Mouse (Mus musculus): ENCODE measurements around the gene Sept11.

The Sept11 gene

DNA sequence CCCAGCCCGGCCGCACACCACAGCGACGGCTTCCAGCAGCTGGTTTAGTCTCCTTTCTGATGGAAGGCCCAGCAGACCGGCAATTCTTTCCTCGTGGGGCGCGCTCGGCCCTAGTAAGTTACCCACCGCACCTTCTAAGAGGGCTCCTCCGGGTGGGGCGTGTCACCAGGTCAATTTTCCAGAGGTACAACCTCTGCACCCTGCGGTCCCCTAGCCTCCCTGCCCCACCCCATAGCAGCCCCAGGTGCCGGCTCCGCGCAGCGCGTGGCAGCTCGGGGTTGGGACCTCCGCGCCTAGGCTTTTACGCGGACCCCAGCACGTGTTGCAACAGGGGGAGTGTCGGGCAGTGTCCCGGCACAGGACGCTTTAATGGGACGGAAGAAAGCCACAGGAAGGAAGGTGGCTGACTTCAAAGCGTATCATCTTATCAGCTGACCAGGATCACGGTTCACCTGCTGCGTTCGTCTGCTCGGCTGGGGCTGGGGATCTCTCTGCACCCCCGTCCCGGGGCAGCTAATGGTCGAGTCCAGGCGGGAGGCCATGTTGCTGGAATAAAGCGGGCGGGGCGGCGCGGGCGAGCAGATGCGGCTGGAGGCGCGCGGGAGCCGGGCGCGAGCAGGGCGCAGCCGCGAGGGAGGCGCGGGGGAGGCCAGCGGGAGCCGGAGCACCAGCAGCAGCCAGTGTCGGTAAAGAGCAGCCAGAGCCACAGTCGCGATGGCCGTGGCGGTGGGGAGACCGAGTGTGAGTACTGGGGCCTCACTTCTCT lies at the start of gene Sept11:
TSS of gene Sept11 (plus strand) at position 581 of the 766 bp plus-strand sequence.
- DNase-seq (ENCODE audit: extremely low spot score, low spot score) = peak; percentile 97

DNA sequence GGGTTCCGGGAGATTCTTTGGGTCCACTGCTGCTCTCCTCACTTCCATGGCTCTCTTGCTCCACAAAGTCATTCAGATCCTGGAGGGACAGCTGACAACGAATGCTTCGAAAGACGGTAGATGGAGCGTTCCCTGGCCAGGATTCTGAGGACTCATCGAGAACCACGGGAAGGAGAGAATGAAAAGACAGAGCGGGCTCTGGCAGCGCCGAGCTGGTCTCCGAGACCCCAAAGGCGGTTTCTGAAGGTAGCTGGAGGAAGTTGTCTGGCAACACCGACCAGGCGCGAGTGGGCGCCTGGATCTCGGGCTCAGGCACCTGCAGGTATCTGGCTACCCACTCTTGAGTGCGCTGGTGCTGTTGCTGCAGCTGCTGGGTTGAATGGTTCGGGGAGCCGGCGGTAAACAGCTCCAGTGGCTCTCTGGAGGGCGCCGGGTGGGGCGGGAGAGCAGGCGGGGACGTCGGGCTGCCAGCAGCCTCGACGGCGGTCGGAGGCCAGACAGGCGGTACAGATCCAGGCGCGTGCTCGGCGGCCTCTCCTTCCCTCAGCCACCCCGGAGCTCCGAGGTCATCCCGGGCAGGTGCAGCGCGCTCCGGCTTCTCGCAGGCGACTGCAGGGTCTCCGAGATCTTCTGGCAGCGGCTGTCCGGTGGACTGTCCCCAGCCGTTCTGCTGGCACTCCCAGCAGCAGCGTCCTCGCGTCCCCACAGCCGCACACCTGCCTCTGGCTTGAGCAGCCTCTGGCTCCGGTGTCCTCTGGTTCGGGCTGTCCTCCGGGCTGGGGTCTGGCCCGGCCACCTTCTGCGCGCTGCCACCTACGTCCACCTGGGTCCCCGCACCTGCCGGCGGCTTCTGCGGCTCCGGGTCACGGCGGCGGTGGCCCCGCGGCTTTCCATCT lies 49.3 kb upstream of the Sept11 start:
- DNase-seq (ENCODE audit: extremely low spot score, low spot score) = peak; percentile 57

DNA sequence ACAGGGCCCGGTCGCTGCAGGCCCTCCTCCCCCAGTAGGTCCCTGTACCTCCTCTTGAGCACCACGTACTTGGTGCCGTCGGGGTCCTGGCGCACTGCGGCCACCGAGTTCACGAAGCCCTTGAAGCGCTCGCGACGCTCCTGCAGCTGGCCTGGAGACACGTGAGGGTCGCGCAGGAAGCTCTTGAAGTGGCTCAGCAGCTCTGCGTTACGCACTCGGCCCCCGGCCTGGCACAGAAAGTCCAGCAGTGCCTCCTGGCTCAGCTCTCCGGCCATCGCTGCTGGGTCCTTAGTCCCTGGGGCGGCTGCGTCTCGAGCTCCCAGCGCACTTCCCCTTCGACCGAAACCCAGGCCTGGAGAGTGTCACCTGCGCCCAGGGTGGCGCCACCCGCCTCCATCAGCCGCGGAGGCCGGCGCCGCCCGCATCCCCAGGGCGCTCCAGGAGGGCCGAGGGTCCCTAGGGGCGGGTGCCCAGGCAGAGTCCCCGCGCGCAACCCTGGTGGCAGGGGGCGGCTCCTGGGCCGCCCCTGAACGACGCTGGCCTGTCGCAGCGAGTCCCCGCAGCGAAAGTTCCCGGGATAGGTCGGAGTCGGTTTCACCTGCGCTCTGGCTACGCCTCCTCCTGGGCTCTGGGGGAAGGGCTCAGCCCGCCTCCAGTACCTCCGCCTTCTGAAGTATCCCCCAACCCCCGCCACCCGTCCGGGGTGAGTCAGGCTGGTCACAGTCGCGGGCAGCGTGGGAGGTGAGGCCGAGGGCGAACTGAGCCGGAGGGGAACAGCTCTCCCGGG lies 48.5 kb upstream of the Sept11 start, which contains the start of gene Sowahb:
TSS of gene Sowahb (minus strand) at position 439 of the 787 bp plus-strand sequence.
- peak; percentile 67 for DNase-seq (ENCODE audit: extremely low spot score, low spot score)

DNA sequence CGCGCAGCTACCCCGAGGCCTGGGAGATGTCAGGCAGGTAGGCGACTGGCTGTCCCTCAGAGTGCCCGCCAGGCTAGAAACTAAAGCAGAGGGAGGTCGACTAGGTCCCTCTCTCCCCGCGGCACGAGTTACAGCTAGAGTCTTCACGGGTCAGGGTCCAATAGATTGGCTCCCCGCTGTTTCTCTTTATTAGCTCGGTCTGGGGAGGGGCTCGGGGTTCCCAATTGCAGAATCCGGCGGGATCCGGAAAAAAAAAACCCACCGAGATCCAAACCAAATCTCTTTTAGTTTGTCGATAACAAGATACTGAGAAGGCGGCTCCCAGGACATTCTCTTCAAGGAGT lies 47.9 kb upstream of the Sept11 start:
- no peak for DNase-seq (ENCODE audit: extremely low spot score, low spot score)

DNA sequence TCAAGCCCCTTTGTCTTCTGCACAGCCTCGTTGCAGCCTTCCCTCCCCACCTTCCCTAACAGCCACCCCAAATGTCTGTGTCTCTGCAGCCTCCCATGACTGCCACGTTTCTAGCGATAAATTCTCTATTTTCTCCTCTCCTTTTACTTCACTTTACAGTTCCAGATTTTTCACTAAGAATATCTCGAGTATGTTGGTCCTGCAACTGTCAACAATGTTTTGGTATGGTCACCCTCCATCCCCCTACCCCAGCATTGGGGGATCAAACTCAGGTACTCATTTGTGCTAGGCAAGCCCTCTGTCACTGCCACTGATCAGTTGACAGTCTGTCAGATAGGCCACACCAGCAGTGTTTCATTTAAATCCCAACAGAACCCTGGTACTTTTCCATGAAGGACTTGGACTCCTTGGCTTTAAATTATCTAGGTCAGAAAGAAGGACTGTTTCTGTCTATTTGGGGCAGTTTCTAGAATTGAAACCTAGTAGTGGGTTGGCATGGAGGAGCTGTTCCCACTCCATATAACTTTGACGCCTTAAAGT lies 46.9 kb upstream of the Sept11 start:
- DNase-seq (ENCODE audit: extremely low spot score, low spot score) = no peak

DNA sequence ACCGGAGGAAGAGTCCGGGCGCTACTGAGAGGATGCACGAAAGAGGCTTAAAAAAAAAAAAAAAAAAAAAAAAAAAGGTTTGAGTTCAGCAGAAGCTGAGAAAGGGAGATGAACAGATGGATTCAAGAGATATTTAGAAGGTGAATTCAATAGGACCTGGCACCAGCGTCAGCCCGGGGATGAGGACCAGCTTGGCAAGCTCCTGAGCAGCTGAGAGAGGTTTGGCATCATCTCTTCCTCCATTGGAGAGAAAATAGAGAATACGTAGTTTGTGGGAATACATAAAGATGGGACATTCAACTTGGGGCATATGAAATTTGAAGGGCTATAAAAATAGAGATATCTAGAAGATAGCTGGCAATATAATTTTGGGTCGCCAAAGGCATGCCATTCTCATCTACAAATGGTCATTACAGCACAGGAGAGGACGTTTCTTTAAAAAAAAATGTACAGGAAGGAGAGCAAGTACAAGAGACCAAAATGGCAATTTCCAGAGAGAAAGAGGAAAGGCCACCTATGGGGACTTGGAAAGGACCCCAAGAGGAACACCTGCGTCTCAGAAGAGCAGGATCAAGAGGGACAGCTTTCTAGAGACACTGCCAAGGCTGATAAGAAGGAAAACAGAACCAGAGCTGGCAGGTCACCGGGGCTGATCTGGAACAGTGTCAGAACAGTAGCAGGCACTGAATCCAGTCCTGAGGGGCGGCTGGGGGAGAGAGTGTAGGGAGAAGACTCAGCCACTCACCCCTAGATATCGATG lies 44.6 kb upstream of the Sept11 start:
- peak; percentile 5 for DNase-seq (ENCODE audit: extremely low spot score, low spot score)

DNA sequence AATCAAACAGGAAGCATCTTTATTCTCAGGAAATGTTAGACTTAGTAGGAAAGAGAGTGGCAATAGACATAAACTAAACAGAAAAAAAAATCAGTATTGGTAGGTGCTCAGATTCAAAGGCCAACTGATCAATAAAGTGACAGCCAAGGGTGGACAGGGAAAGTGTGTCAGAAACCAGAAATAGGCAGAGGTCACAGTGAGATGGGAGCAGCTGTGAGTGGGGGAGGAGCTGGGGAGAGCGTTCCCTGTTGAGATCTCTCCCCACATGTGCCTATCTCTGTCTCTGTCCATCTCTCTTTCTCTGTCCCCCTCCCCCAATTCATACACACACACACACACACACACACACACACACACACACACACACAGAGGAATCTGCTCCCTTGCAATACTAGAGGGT lies 43.3 kb upstream of the Sept11 start:
- peak; percentile 9 for DNase-seq (ENCODE audit: extremely low spot score, low spot score)

DNA sequence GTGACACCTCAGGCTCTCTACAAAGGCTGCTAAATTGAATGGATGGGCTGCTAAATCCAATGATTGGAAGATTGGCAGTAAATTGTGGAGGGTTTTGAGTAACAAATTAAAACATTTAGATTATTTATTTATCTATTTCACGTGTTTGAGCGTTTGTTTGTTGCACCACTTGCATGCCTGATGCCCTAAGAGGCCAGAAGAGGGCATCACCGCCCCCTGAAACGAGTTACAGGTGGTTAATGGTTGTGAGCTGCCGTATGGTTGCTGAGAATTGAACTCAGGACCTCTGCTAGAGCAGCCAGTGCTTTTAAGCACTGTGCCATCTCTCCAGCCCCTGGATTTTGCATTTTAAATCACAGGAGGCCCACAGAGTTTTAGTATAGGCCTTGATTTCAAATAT lies 42.2 kb upstream of the Sept11 start:
- peak; percentile 11 for DNase-seq (ENCODE audit: extremely low spot score, low spot score)

DNA sequence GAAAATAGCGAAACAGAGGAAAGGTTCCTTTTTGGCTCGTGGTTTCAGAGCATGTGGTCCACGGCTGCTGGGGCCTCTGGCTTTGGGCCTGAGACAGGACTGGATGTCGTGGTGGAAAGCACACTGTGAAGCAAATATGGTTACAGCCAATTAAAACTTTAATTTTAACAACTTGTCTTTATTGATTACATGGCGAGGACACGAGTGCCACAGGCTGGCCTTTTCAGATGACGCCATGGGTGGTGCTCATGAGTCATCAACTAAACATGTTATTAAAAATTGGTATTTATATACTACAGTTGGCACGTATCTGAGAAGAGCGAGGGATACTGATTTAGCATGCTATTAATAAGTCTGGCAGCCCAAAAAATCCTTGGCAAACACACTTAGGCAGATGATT lies 41.3 kb upstream of the Sept11 start:
- peak; percentile 6 for DNase-seq (ENCODE audit: extremely low spot score, low spot score)

DNA sequence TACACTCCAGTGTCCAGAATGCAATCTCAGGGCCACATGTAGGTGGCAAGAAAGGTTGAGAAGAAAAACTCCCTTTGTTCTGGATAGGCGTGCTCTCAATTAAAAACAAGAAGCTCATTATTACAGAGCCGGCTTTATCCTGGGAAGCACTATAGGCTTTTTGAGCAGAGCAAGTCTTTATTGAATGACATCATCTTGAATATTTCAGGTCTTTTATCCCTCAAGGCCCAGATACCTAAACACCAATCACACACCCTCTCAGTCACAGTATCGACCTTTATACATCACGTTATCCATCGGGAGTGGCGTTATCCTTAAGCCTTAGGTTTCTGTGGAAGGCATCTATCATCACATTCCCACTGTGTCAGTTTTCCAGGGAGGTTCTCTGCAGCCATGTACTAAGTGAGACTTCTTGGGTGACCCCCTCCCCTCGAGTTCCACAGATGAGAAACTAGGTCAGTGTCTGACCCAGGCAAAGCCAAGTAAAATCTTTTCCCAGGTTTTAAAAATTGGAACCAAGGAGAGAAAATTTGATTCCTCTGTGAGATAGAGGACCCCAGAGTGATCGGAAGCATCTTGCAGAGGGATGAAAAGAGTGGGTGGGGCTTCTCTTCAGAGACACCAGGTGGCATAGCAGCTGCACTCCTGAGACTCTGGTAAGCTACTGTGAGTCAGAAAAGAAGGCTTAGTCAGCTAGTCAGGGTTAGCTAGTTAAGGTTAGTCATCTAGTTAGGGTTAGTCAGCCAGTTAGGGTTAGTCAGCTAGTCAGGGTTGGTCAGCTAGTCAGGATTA lies 39.4 kb upstream of the Sept11 start:
- peak; percentile 12 for DNase-seq (ENCODE audit: extremely low spot score, low spot score)

DNA sequence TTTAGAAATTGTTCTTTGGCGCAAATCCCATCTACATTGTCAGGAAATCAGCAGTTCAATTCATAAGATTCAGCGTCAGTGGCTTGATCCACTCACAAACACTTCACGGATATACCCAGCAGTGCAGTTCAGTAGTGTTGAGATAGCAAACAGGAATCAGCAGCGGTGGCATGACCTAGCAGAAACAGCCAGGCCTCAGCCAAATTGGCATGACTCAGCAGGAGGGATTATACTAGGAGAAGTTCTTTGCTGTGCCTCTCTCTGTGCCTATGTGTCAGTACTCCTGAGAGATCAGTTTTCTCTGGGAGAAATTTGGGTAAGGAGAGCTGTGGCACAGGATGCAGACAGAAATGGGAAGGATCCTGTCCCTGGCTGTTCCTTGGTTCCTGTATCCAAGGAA lies 32.4 kb upstream of the Sept11 start:
- no peak for DNase-seq (ENCODE audit: extremely low spot score, low spot score)

DNA sequence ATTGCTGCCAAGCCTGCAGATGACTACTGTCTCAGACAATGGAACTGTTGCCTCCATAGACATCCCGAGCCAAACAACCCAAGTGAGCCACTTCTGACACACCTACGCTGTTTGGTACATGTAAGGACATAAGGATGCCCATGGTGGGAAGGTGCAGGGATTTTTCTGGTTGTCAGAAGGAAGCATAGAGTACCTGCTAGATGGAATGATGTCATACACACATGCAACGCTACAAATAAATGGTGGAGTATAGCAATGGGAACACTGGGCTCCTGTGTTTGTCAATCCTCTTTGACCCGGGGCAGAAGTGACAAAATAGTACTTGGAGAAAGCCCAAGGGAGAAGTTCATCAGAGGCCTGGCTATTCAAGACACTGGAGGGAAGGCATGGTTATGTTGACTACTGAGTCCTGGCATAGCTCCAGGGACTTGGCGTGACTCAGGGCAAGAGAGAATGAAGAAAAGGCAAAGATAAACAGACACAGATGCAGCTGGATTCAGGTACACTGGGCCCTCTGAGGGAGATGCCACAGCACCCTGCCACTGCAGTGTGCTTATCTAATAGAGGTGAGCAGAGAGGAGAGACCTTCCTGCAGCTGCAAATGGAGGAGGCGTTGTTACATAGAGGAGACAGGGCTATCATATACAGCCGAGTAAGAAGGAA lies 15.4 kb upstream of the Sept11 start:
- DNase-seq (ENCODE audit: extremely low spot score, low spot score) = peak; percentile 8

DNA sequence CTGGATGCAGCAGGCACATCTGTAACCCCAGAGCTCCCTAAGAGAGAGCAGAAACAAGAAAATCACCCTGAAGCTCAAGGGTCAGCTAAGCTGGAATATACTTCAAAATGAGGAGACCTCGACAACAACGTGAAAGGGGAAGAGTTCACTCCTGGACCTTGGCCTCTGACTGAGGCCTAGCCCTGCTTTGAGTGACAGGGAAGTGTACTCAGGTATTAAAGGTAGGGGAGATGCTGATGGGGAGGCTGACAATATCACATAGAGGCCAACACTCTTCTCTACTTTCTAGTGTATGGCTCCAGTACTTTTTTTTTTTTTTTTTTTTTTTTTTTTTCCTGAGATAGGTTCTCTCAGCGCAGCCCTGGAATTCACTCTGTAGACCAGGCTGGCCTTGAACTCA lies 13.6 kb upstream of the Sept11 start:
- DNase-seq (ENCODE audit: extremely low spot score, low spot score) = peak; percentile 8

DNA sequence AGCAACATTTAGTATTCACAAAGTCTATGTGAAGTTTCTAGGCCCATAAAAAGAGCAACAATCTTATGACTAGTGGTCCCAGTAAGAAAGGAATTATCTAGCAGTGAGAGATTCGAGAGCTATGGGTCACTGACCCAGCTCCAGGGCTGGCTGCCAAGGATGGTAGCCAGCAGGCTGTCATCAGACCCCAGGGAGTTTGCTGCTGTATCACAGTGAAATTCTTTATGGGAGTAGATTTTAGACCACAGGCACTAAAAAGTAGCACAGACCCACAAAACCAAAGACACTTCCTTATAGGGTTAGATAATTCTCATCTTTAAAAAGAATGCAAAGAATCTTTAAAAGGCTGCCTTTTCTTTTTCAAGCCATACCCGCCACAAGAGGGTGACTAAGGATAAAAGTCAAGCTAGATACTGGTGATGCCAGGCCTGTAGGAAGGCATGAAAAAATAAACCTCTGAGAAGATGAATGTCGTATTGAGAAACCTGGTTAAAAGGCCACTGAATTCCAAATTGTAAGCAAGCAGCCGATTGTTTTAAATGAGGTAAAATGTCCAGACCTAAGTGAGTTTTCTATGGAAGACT lies 8.1 kb upstream of the Sept11 start:
- no peak for DNase-seq (ENCODE audit: extremely low spot score, low spot score)

DNA sequence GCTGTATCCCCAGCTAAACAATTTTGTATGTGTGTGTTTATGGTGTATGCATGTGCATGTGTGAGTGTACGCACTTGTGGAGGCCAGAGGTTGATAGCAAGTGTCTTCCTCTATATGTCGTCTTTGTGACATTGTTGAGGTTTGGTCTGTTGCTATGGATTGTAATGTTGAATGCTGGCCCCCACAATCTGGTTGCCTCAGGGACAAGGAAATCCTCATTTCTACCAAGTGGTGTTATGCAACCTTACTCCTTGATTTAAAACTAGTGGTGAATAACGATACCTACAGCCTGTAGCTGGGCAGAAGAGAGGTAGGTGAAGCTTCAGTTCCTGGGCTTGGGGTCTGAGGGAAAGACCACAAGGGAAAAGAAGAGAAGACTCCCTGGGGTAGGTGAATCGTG lies 7.3 kb upstream of the Sept11 start:
- no peak for DNase-seq (ENCODE audit: extremely low spot score, low spot score)

DNA sequence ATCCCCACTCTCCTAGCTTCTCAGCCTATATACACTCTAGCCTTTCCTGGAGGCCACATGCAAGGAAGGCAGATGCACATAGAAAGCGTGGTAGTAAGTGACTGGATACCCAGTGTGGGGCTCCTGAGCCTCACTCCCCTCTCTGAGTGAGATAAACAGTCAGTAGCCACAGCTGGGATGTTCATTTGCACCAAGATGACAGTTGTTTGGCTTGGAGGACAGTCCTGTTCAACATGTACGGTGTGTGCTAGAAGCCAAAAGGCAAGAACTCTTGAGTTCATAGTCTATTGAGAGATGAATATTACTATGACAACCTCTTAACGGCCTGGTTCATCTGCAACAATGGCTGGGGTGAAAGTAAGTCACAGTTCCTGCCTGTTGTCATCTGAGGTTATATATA lies 2.0 kb upstream of the Sept11 start:
- no peak for DNase-seq (ENCODE audit: extremely low spot score, low spot score)

DNA sequence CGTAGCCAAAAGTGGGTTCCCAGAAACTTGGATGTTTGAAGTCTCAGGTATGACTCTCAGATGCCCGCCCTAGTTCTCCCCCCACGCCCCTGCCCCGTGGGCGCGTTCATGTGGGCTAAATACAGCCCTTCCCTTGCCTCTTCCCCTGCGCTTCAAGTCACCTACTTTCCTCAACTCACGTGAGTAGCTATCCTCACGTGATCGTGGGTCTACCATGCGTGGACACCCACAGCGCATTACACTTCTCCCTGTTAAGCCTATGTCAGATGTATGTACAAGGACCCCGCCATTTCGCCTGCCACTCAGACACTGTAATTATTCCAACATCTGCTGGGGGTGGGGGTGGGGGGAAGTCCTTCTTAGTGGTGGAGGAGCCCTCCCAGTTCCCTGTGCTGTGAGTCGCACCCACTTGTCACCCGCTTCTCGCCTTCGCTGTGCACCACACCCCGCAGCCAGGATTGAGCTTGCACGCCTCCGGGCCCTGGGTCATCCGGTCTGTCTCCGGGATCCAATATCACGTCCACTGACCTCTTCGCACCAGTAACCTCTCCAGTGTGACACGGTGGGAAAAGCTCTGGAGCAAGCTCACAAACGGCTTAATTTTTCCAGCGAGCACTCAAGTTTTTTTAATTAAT lies 973 bp upstream of the Sept11 start:
- DNase-seq (ENCODE audit: extremely low spot score, low spot score) = peak; percentile 38
